Mouse (Mus musculus) urinary bladder, postnatal 25 days (tissue): ENCODE results near the gene Cklf.
"Not testable (repeated sequence)": the region's sequence is repeated elsewhere in the genome, so short reads cannot be mapped to it uniquely, and the experiment has no call there.

Source experiments
- DNase-seq: peaks from one replicate; pipeline ENCODE4 v3.0.0; 2022; ENCODE audit warnings: low spot score

The Cklf gene

GRCm38 (mm10) chr8:104250439-104251367 lies at the start of gene Cklf:
Gene Cklf (plus strand): TSS chr8:104250861.
- DNase-seq: peak; percentile 83

DNA sequence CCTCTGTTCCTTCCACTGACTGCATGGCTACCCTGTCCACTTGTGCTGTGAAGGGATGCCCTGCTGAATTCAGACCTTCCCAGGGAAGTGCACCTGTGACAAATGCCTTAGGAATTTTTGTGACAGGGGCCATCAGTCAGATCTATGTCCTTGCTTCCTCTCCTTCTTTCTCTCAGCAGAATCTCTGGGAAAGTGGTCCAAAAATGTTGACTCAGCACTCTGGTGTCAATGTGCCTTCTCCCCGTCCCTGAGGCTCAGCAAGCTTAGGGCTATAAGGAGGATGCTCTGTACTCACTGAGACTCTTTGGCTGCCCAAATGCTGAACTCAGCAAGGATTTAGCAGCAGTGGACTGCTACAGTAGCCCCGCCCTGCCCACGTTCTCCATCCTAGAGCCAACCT lies 49.0 kb upstream of the Cklf start:
- no peak for DNase-seq

- DNase-seq: no peak
Observed at GRCm38 (mm10) chr8:104202320-104202719, 48.3 kb upstream of the Cklf start.

- DNase-seq: no peak
Observed at GRCm38 (mm10) chr8:104205292-104205691, 45.4 kb upstream of the Cklf start.

DNA sequence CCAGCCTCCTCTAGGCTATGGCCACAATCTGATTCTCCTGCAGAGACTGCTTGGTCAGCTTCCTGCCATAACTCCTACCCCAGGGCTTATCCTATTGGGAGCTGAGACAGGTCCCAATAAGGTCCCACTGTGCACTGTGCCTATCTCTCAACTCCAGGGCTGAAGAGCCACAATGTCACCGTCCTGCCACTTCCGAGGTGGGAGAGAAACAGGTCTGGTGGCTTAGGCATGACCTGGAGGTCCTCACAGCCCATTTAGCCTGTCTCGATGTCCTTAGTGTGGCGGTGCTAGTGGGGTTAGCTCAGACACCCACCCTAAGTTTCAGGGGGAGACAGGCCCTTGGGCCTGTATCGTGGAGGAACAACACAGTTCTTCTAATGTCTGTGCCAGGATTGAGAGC lies 33.1 kb upstream of the Cklf start:
- DNase-seq: no peak

DNA sequence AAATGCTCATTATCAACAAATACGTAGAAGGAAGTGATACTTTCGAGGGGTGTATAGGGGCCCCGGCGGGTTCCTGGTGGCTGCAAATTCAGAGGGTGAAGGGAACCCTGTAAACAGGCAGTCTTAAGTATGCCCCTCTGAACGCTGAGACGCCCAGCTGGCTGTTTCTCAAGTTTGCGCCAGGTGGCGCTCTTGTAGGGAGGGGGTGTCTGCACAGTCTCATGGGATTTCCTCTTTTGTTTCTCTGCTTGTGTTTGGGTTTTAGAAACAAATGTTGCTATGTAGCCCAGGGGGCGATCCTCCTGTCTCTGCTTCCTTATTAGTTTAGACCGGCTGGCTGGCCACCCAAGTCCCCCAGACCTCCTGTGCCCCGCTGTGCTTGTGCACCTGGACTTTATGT lies 31.6 kb upstream of the Cklf start:
- peak; percentile 52 for DNase-seq

GRCm38 (mm10) chr8:104219806-104220205 lies 30.9 kb upstream of the Cklf start:
- peak; percentile 76 for DNase-seq

GRCm38 (mm10) chr8:104227048-104227447 lies 23.6 kb upstream of the Cklf start:
- DNase-seq: no peak

DNA sequence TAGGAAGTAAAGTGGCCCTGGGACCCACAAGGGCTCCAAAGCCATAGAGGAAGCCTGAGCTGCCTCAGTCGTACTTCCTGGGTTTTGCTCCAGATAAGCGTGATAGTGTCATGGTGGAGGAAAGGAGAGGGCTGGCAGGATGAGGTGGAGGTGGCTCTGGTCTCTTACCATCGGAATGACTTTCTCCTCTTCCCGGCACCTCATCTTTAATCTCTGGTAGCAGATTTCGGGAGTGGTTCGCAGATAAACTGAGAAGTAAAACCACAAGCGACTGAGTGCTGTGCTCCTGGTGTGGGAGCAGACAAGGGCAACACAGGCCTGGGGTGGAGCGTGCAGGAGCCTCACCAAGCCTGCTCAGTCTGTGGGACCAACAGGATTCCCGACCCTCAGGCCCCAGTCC lies 20.3 kb upstream of the Cklf start:
- no peak for DNase-seq

GRCm38 (mm10) chr8:104232039-104232438 lies 18.6 kb upstream of the Cklf start:
- no peak for DNase-seq

GRCm38 (mm10) chr8:104232919-104233318 lies 17.7 kb upstream of the Cklf start:
- DNase-seq: no peak

GRCm38 (mm10) chr8:104234573-104234972 lies 16.1 kb upstream of the Cklf start:
- no peak for DNase-seq

DNA sequence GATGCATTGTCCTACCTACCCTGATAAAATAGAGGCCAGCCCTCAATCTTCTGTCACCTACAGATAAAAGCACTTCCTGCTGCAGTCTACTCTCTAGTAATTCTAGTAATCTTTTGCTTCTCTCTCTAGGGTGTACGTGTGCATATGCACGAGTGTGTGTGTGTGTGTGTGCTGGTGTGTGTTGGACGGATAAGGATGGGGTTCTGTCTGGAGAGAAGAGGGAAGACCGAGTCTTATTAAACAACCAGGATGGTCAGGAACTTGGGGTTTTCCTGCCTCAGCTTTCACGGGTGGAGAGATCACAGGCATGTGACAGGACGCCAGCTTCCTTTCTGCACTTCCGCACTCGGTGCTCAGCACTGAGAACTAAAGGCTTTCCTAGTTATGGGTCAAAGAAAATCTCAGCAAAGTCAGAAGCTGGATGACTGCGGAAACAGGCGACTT lies 11.2 kb upstream of the Cklf start:
- DNase-seq: no peak

- no peak for DNase-seq
Observed at GRCm38 (mm10) chr8:104242038-104242644, 8.5 kb upstream of the Cklf start.

DNA sequence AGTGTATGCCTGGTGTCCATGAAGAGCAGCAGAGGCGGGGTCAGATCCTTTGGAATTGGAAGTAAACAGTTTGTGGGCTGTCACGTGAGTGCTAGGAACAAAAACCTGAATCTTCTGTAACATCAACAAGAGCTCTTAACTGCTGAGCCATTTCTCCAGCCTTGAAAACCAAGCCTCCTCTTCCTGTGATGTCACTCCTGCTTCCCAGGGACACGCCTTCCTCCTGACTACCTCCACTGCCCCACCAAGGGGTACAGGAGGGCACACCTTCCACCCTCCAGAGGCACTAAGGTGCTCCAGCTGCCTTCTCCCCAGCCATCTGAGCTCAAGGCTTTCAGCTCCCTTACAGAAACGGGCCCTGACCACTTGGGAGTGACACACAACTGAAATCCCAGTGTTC lies 4.0 kb upstream of the Cklf start:
- no peak for DNase-seq

- DNase-seq: no peak
Observed at GRCm38 (mm10) chr8:104247054-104247907, 3.4 kb upstream of the Cklf start.

DNA sequence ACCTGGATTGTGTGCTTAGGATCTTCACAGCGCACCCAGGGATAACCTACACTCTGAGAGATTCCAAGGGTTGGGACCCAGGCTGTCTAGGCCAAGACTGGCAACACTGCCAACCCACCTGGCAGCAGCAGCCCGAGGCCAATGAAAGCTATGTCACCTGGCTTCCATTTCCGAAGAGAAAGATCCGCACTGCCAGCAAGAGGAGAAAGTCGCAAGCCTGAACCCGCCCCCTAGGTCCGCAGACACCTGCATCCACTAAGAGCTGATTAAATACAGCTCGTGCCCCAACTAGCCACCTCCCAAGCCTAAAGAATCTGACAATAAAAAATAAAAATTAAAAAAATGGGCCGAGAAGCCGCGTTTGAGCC lies 2.8 kb upstream of the Cklf start:
- peak; percentile 15 for DNase-seq

DNA sequence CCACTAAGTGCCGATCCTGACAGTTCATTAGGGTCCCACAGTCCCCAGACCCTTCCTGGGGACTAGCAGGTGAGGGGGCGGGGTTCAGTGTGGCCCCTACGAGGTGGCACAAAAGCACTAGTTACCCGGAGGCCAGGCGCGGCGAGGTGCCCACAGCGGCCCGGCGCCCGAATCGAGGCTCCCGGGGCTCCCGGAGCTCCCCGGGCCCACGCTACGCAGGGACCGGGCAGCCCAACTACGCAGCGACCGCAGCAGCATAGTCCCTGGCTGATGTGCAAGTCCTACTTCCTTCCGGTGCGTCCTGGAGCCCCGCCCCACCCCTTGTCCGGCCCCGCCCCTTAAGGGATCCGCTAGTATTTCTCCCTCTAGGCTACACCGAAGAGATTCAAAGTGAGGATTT lies 2.4 kb upstream of the Cklf start, which contains the start of gene Tk2:
Gene Tk2, minus strand, starts transcription at position 283 of the 400 bp plus-strand sequence.
- peak; percentile 62 for DNase-seq

DNA sequence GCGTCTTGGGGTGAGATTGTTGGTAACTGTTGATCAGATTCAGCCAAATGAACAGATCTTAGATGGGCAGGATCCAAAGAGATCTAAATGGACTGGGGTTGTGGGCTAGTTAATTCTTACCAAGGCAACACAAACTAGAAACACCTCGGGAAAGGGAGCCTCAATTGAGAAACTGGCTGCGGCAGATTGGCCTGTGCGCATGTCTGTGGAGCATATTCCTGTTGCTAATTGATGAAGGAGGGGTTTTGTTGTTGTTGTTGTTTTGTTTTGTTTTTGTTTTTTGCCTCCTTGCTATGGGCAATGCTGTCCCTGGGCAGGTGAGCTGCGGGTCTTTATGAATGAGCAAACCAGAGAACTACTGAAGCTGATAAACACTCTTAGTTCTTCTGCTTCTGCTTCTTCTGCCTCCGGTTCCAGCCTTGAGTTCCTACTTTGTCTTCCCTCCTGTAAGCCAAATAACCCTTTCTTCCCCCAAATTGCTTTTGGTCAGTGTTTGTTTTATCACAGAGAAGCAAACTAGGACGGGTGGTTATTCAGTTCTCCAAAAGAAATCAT lies 1.1 kb upstream of the Cklf start:
- no peak for DNase-seq

- no peak for DNase-seq
Observed at GRCm38 (mm10) chr8:104251461-104251860, 800 bp downstream of the Cklf start.

- DNase-seq: no peak
Observed at GRCm38 (mm10) chr8:104253016-104253415, 2.4 kb downstream of the Cklf start.

GRCm38 (mm10) chr8:104261802-104262201 lies 11.1 kb downstream of the Cklf start:
- not testable (repeated sequence) for DNase-seq
